Mouse (Mus musculus) right cerebral cortex, adult 18-20 months (tissue): Measurements from ENCODE around the gene Nup62.
"Not testable (repeated sequence)": the region's sequence is repeated elsewhere in the genome, so short reads cannot be mapped to it uniquely, and the experiment has no call there.

Experiments
- DNase-seq: peaks from one replicate; pipeline ENCODE4 v3.0.0; 2022; ENCODE audit warnings: mixed read lengths

The Nup62 gene

GRCm38 (mm10) chr7:44866276-44867009 lies 50.6 kb downstream of the Nup62 start:
- no peak for DNase-seq

GRCm38 (mm10) chr7:44867010-44867702 lies 51.3 kb downstream of the Nup62 start:
- DNase-seq = no peak

GRCm38 (mm10) chr7:44867802-44868201 lies 51.9 kb downstream of the Nup62 start:
- DNase-seq = no peak

GRCm38 (mm10) chr7:44868465-44868864 lies 52.6 kb downstream of the Nup62 start:
- no peak for DNase-seq

GRCm38 (mm10) chr7:44868919-44869696 lies 53.2 kb downstream of the Nup62 start:
- DNase-seq = peak; percentile 64

- peak; percentile 98 for DNase-seq
Measured at GRCm38 (mm10) chr7:44869697-44870528, 54.0 kb downstream of the Nup62 start, which contains the start of gene Ptov1. TSS of gene Ptov1 (minus strand) at chr7:44869788.

GRCm38 (mm10) chr7:44870614-44871013 lies 54.7 kb downstream of the Nup62 start:
- no peak for DNase-seq

- DNase-seq = no peak
Measured at GRCm38 (mm10) chr7:44871181-44871580, 55.3 kb downstream of the Nup62 start.

GRCm38 (mm10) chr7:44871774-44872173 lies 55.9 kb downstream of the Nup62 start:
- not testable (repeated sequence) for DNase-seq

GRCm38 (mm10) chr7:44877833-44878232 lies 61.9 kb downstream of the Nup62 start:
- DNase-seq = no peak
